Mouse (Mus musculus) gastrocnemius, postnatal 14 days (tissue): Measurements from ENCODE around the gene Tiparp. TPM values are rescaled to one million over a fixed set of nuclear protein-coding genes. Genes with fewer than 3 reads are reported as not detected.
A peak's percentile ranks its signal among the peaks of the same experiment; 100 is the strongest.

Experiments used
- DNase-seq: peaks from one replicate; pipeline ENCODE4 v3.0.0; 2021; ENCODE audit warnings: mixed read lengths
- intact Hi-C: fragments of 180-260 bp; cut with DNase I; formaldehyde crosslinking; loops from one replicate; pipeline ENCODE4 v1.15.1; 2025; ENCODE audit warnings: low total_unique reads
- long read RNA-seq, 2 experiments: library from polyadenylated mRNA; stranded (forward); transcript quantifications; one replicate each; pipeline ENCODE4 v2.0.0; 2021
- total RNA-seq, 2 experiments: library from RNA; stranded (reverse); gene quantifications; 2 replicates each; pipeline ENCODE4 v1.2.3; 2021

The Tiparp gene
- 10 to 100 TPM in 1 of 2 experiments, 1 to 10 TPM in 1; 8.9 to 12.6 TPM for total RNA-seq
- long read RNA-seq, experiment 1, full-length matches to known transcripts: 4 of 6 reads
- long read RNA-seq, experiment 1, partial matches to known transcripts: 1 of 6 reads
- long read RNA-seq, experiment 1, other reads (novel, unspliced or antisense): 1 of 6 reads
- long read RNA-seq, experiment 2, full-length matches to known transcripts: 7 of 7 reads
- long read RNA-seq, experiment 2, partial matches to known transcripts: 0 of 7 reads
- long read RNA-seq, experiment 2, other reads (novel, unspliced or antisense): 0 of 7 reads

- intact Hi-C loops: loop anchor here (5.0 kb wide), 1 partner anchor 141 kb away; no protein-coding TSS in a partner anchor
- DNase-seq: peak; percentile 94
These were observed at the start of gene Tiparp for GRCm38 (mm10) chr3:65527691-65528601. TSS of gene Tiparp (plus strand) at chr3:65528410.

GRCm38 (mm10) chr3:65480676-65481075 is 47.5 kb upstream of the Tiparp start:
- intact Hi-C loops: no loop called here
- no peak for DNase-seq

GRCm38 (mm10) chr3:65482266-65482665 is 45.9 kb upstream of the Tiparp start:
- no peak for DNase-seq
- intact Hi-C loops: no loop called here

GRCm38 (mm10) chr3:65482698-65483407 is 45.4 kb upstream of the Tiparp start:
- intact Hi-C loops: no loop called here
- DNase-seq: no peak

GRCm38 (mm10) chr3:65484161-65484733 is 44.0 kb upstream of the Tiparp start:
- intact Hi-C loops: no loop called here
- no peak for DNase-seq

GRCm38 (mm10) chr3:65487419-65488088 is 40.7 kb upstream of the Tiparp start:
- intact Hi-C loops: no loop called here
- no peak for DNase-seq

- intact Hi-C loops: no loop called here
- no peak for DNase-seq
These were observed 39.5 kb upstream of the Tiparp start for GRCm38 (mm10) chr3:65488556-65489244.

GRCm38 (mm10) chr3:65489601-65490000 is 38.6 kb upstream of the Tiparp start:
- intact Hi-C loops: no loop called here
- DNase-seq: no peak

- no peak for DNase-seq
These were observed 33.9 kb upstream of the Tiparp start for GRCm38 (mm10) chr3:65494291-65494763.

GRCm38 (mm10) chr3:65507766-65508165 is 20.4 kb upstream of the Tiparp start:
- no peak for DNase-seq
- intact Hi-C loops: no loop called here

More at GRCm38 (mm10) chr3:65494291-65494763, 33.9 kb upstream of the Tiparp start:
- intact Hi-C loops: no loop called here

GRCm38 (mm10) chr3:65510588-65510987 is 17.6 kb upstream of the Tiparp start:
- intact Hi-C loops: no loop called here
- DNase-seq: no peak

- no peak for DNase-seq
- intact Hi-C loops: no loop called here
These were observed 12.5 kb upstream of the Tiparp start for GRCm38 (mm10) chr3:65515751-65516150.

GRCm38 (mm10) chr3:65516526-65516925 is 11.7 kb upstream of the Tiparp start:
- DNase-seq: no peak
- intact Hi-C loops: no loop called here

- no peak for DNase-seq
- intact Hi-C loops: no loop called here
These were observed 11.1 kb upstream of the Tiparp start for GRCm38 (mm10) chr3:65517141-65517540.

- DNase-seq: no peak
- intact Hi-C loops: no loop called here
These were observed 10.3 kb upstream of the Tiparp start for GRCm38 (mm10) chr3:65517747-65518527.

- no peak for DNase-seq
- intact Hi-C loops: no loop called here
These were observed 6.8 kb upstream of the Tiparp start for GRCm38 (mm10) chr3:65521391-65521790.

GRCm38 (mm10) chr3:65523397-65523796 is 4.8 kb upstream of the Tiparp start:
- intact Hi-C loops: no loop called here

GRCm38 (mm10) chr3:65525731-65526130 is 2.5 kb upstream of the Tiparp start:
- intact Hi-C loops: loop anchor here (5.0 kb wide), 1 partner anchor 138 kb away; no protein-coding TSS in a partner anchor
- DNase-seq: no peak

More at GRCm38 (mm10) chr3:65523397-65523796, 4.8 kb upstream of the Tiparp start:
- DNase-seq: no peak
